Mouse (Mus musculus): Measurements from ENCODE around the gene Scn8a. TPM values are rescaled to one million over a fixed set of nuclear protein-coding genes. Genes with fewer than 3 reads are reported as not detected.

Gene Scn8a
- polyA plus RNA-seq, 1 experiment from 2014 or later: 13.2 TPM

DNA sequence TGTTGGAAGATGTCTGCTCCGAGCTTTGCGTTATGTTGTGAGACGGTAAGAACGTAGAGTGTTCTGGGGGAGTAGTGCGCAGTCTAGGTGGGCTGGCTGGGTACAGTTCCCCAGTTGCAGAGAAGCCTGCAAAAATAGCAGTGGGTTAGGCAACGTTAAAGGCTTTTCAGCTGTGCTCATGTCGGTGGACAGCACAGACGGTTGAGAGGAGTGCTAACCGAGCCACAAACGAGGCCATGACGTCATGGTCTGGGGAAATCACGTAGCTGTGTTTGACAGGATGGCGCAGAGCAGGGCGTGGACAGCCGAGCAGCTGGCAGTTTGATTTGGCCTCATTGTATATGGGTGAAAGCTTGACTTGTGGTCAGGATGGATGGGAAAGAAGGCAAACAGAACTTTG lies 9.4 kb downstream of the Scn8a start:
- ChIA-PET CTCF (interaction anchor here (1.3 kb wide), 1 partner anchor 9 kb away, joined by 4 read pairs; no protein-coding TSS in a partner anchor), POLR2A (interaction anchor here (0.7 kb wide), 1 partner anchor 185 kb away, joined by 3 read pairs; no protein-coding TSS in a partner anchor)
- TF ChIP-seq CTCF (IDR thresholded peaks at IDR 0.05): no peak
- ATAC-seq (no peak), DNase-seq (ENCODE audit: low read depth, low spot score) (no peak)
- H3K27me3 ChIP-seq: no peaks in the 10 kb centered on the region
- in situ Hi-C loops (cut with MboI; ENCODE audit: low pct_unique_long_range_greater_than_20kb): no loop called here

DNA sequence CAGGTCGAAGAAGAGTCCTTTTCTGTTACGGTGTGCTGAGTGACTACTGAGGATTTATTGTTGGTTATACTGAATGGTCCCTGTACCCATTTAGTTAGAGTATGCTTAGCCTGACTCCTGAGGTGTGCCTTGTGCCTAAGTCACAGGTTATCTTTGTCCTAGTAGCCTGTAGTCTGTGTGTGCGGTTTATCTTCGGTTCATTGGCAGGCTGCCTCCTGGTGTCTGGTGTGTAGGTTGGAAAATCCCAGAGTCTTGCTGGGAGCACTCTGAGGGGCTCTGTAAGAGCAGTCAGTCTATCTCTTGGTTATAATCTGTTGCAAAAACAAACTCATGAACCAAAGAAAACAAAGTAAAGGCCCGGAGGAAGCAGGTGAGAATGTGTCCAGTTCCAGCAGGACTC lies 11.7 kb downstream of the Scn8a start:
- no peaks in the 10 kb centered on the region for H3K27me3 ChIP-seq
- in situ Hi-C loops (cut with MboI; ENCODE audit: low pct_unique_long_range_greater_than_20kb): no loop called here
- ChIA-PET POLR2A (interaction anchor here (0.5 kb wide), 1 partner anchor 303 kb away, joined by 4 read pairs; no protein-coding TSS in a partner anchor), CTCF (no interaction called here)
- no peak for ATAC-seq
- TF ChIP-seq CTCF (IDR thresholded peaks at IDR 0.05): no peak
- DNase-seq (ENCODE audit: low read depth, low spot score): no peak

DNA sequence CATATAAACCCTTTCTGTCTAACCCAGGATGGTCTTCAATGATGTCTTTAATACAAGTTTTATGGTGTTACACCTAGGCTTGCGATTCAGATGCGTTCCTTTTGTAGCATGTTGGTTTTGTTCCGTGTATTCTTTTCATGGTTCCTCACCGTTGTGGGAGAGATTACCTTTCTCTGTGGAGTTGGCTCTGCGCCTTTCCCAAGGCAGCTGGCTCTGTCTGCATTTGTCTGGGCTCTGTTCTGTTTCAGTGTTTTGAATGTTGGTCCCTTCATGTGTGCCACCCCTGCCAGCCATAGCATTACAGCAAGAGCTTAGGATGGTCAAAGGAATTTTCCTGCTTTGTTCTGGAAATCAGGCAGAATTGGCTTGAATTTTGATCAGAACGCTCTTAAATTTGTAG lies 14.8 kb downstream of the Scn8a start:
- no peak for TF ChIP-seq CTCF (IDR thresholded peaks at IDR 0.05)
- POLR2A ChIA-PET: no interaction called here
- no peak for DNase-seq (ENCODE audit: low read depth, low spot score)
- ATAC-seq: no peak
- in situ Hi-C loops (cut with MboI; ENCODE audit: low pct_unique_long_range_greater_than_20kb): no loop called here
- no peaks in the 10 kb centered on the region for H3K27me3 ChIP-seq
- CTCF ChIA-PET: interaction anchor here (1.3 kb wide), 1 partner anchor 11 kb away, joined by 3 read pairs; no protein-coding TSS in a partner anchor

DNA sequence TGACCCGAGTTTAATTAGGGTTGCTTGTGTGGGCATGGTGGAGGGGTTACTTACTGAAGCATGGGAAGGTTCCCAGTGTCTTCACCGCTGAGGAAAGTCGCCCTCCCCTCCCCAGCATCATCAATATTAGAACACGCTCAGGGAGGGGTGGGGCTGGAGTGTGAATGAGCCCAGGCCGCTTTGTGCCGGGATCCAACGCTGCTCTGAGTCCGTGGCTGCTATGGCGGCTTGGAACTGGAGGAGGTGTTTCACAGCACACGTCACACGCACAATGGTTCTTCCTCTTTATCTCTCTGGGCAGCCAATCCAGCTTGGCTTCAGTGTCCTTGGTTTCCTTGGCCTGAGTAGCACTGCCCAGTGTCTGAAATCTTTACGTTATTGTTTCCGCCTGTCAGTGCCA lies 22.3 kb downstream of the Scn8a start:
- in situ Hi-C loops (cut with MboI; ENCODE audit: low pct_unique_long_range_greater_than_20kb): no loop called here
- POLR2A ChIA-PET: no interaction called here
- H3K27me3 ChIP-seq: no peaks in the 10 kb centered on the region
- no peak for ATAC-seq
- TF ChIP-seq CTCF (IDR thresholded peaks at IDR 0.05): no peak
- CTCF ChIA-PET: no interaction called here
- no peak for DNase-seq (ENCODE audit: low read depth, low spot score)

DNA sequence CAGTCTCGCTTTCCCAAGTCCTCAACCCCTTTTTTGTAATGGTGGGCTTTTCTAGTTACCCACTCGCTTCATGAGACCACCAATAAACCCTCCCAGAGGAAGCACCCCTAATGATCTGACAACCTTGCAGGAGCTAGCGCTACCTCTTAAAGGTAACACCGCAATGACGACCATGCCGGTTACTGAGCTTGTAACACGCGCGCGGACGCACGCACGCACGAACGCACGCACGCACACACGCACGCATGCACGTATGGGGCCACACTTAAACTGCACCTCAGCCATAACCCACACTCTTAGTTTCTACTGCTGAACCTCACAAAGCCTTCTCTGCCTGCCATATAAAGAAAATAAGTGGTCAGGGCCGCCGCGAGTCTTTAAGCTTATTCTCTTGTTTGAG lies 26.8 kb downstream of the Scn8a start:
- no peak for DNase-seq (ENCODE audit: low read depth, low spot score)
- no peaks in the 10 kb centered on the region for H3K27me3 ChIP-seq
- ATAC-seq: no peak
- POLR2A ChIA-PET: no interaction called here
- CTCF ChIA-PET: no interaction called here
- TF ChIP-seq CTCF (IDR thresholded peaks at IDR 0.05): no peak
- in situ Hi-C loops (cut with MboI; ENCODE audit: low pct_unique_long_range_greater_than_20kb): no loop called here

DNA sequence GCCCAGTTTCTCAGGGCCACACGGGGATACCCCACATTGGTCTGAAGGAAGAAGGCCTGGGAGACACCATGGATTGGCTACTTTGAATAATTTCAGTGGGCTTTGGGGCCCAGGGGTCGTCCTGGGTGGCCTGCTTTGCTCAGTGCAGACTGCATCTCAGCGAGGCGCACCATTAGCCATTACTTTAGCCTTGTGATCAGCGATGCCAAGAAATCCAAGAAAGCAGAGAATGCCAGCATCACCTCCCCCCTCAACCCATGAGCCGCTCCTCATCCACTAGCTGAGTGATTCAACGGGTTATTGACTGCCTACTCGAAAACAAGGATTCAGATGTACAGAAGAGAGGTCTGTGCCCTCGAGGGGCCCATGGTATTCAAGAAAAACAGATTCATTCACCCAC lies 34.2 kb downstream of the Scn8a start:
- POLR2A ChIA-PET: no interaction called here
- CTCF ChIA-PET: no interaction called here
- no peaks in the 10 kb centered on the region for H3K27me3 ChIP-seq
- TF ChIP-seq CTCF (IDR thresholded peaks at IDR 0.05): no peak
- in situ Hi-C loops (cut with MboI; ENCODE audit: low pct_unique_long_range_greater_than_20kb): no loop called here
- DNase-seq (ENCODE audit: low read depth, low spot score) (no peak), ATAC-seq (no peak)

DNA sequence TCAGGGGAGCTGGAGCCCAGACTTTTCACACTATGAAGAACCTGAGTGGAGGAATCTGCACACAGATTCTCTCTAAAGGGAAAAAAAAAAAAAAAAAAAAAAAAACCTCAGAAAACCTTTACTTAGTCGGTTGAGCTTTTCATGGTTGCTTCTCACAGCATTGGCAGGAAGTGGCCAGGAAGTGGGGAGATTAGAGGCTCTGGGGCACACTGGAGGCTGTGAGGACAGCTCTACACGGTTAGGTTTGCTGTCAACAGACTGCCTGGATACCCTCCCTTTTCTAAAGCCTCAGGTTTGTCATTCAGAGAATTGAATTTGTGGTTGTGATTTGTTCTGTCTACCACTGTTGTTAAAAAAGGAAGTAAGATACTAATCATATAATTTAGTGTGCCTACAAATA lies 35.3 kb downstream of the Scn8a start:
- TF ChIP-seq CTCF (IDR thresholded peaks at IDR 0.05): no peak
- ChIA-PET CTCF (no interaction called here), POLR2A (no interaction called here)
- no peaks in the 10 kb centered on the region for H3K27me3 ChIP-seq
- no peak for ATAC-seq
- in situ Hi-C loops (cut with MboI; ENCODE audit: low pct_unique_long_range_greater_than_20kb): no loop called here
- no peak for DNase-seq (ENCODE audit: low read depth, low spot score)

DNA sequence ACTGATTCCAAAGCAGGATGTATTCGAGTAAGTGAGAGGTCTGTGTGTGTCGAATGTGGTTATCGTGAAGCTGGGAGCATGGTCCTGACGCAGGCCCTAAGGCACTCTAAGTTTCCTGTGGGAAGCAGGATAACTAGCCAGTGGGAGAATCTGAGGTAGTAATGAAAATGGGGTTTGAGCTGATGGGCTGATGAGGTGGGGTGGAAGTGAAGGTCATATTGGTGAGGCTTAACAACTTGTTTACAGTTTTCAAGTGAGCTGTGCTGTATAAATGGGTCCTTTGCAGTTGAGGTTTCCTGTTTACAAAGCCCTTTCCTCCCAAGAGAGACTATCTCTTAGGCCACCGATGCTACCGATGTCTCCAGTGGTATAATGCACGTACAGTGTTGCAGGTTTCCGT lies 36.1 kb downstream of the Scn8a start:
- ChIA-PET CTCF (no interaction called here), POLR2A (no interaction called here)
- TF ChIP-seq CTCF (IDR thresholded peaks at IDR 0.05): no peak
- H3K27me3 ChIP-seq: no peaks in the 10 kb centered on the region
- in situ Hi-C loops (cut with MboI; ENCODE audit: low pct_unique_long_range_greater_than_20kb): no loop called here
- no peak for ATAC-seq
- no peak for DNase-seq (ENCODE audit: low read depth, low spot score)

DNA sequence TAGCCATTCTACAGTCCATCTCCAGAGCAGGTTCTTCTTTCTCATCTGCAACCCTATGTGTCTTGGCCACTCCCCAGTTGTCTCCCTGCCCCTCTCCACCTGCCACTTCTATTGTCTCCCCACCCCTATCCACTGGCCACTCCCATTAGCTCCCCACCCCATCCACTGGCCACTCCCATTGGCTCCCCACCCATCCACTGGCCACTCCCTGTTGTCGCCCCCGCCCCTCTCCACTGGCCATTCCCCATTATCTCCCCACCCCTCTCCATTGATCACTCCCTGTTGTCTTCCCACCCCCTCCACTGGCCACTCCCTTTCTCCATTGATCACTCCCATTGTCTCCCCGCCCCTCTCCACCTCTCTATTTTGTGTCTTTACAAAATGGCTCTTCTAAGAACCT lies 39.2 kb downstream of the Scn8a start:
- POLR2A ChIA-PET: no interaction called here

DNA sequence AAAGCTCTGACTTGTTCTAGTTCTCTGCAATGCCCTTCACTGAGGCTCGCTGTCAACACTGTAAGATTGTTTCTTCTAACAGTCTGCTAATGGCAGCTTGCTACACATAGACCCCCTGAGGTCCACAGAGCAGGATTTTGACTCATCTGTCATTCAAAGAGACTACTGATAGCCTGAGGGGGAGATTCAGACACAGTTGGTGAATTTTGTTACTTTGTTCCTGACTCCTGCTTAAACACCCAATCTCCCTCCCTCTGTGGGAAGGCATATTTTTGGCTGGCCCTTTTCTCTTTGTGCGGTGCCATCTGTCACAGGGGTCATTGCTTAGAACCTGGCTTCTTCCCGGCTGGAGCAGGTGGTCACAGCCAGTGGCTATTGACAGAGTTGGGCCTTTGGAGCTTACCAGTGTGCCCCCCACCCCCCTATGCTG lies 40.1 kb downstream of the Scn8a start:
- in situ Hi-C loops (cut with MboI; ENCODE audit: low pct_unique_long_range_greater_than_20kb): no loop called here
- H3K27me3 ChIP-seq: no peaks in the 10 kb centered on the region
- POLR2A ChIA-PET: no interaction called here
- CTCF ChIA-PET: interaction anchor here (1.0 kb wide), 1 partner anchor 13 kb away, joined by 3 read pairs; no protein-coding TSS in a partner anchor
- no peak for DNase-seq (ENCODE audit: low read depth, low spot score)
- ATAC-seq: no peak
- no peak for TF ChIP-seq CTCF (IDR thresholded peaks at IDR 0.05)

More for the DNA sequence above, 39.2 kb downstream of the Scn8a start:
- TF ChIP-seq CTCF (IDR thresholded peaks at IDR 0.05): no peak
- no peaks in the 10 kb centered on the region for H3K27me3 ChIP-seq
- CTCF ChIA-PET: no interaction called here
- no peak for DNase-seq (ENCODE audit: low read depth, low spot score)
- in situ Hi-C loops (cut with MboI; ENCODE audit: low pct_unique_long_range_greater_than_20kb): no loop called here
- ATAC-seq: no peak

DNA sequence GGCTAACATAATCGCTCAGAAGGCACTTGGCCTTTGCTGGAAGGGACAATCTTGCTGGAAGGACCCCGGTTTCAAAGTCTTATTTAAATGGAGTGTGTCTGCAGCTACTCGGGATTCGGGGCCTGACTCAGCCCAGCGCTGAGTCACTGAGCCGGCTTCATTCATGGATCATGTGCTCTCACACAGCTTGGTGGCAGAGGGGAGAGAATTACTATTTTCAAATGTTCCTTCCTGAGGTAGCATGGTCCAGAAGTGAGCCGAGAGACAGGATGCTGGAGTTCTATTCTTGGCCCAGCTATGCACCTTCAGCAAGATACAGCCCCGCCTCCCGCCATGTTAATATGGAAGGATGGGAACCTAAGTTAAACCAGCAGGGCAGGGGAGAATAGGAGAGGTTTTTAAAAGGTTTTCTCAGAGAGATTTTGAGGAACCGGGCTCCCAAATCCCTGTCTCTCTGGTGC lies 40.8 kb downstream of the Scn8a start:
- ATAC-seq (peak; percentile 38), DNase-seq (ENCODE audit: low read depth, low spot score) (peak; percentile 15)
- in situ Hi-C loops (cut with MboI; ENCODE audit: low pct_unique_long_range_greater_than_20kb): no loop called here
- no peaks in the 10 kb centered on the region for H3K27me3 ChIP-seq
- ChIA-PET POLR2A (no interaction called here), CTCF (interaction anchor here (1.0 kb wide), 1 partner anchor 13 kb away, joined by 3 read pairs; no protein-coding TSS in a partner anchor)
- TF ChIP-seq CTCF (IDR thresholded peaks at IDR 0.05): no peak

DNA sequence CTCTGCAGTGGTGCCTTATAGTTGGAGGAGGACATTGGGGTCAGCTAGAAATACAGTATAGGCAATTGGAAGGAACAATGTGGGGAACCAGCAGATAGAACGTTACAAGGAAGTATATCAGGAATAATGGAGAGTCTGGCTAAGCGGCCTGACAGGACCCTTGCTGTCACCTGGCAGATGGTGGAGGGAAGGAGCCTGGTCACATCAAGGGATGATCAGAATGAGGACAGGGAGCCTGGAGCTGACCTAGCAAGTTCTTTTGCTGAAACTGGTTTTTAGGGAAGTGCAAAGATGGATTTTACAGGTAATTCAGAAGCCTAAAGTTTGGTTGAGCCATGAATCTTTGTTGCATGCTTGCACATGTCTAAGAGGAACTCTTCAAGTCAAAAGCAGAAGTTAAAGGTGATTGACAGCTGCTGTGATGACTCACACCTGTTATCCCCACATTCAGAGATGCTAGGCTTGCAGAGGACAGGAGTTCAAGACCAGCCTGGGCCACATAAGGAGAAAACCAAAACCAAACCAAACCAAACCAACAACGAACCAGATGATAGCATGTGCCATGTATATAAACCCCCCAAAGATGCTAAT lies 43.1 kb downstream of the Scn8a start:
- ATAC-seq (no peak), DNase-seq (ENCODE audit: low read depth, low spot score) (no peak)
- ChIA-PET CTCF (no interaction called here), POLR2A (no interaction called here)
- in situ Hi-C loops (cut with MboI; ENCODE audit: low pct_unique_long_range_greater_than_20kb): no loop called here
- no peaks in the 10 kb centered on the region for H3K27me3 ChIP-seq
- TF ChIP-seq CTCF (IDR thresholded peaks at IDR 0.05): no peak
